Mouse (Mus musculus) cerebellum, adult 11 months (tissue): ENCODE results near the gene Bbs9.

Source experiments
- DNase-seq: peaks from one replicate; pipeline ENCODE4 v3.0.0; 2022

The Bbs9 gene

DNA sequence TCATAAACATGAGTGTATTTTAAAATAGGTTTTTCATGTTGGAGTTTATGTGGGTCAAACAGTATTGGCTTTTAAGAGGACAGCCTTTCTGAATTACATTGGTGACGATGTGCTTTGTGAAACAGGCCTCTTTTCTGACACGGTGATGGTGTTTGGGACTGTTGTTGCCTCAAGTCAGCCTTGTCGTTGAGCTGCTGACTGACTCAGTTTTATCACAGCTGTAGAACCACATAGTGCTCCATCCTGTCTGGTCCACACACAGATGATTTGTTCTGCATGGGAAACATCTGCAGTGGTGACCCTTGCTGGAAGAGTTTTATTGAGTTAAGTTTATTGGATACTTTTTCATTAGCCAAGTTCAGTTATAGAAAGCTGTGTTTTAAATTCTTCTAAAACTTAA, 283.0 kb downstream of the Bbs9 start:
- DNase-seq: no peak

DNA sequence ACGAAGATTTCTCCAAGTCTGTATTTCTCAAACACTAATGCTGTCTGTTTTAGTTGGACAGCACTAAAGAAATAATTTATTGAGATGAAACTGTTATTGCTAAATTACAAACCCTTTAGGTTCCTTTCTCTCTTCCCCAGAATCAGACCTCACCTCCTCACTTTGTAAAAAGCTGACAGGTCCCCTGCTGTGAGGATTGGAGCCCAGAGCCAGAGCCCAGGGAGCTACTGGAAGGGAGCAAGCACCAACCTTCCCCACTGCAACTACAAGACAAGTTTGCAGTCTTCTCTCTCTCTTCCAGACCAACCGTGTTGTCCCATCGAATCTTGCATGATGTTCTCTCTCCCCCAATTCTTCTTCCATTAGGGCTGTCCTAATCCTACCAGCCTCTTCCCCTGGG, 283.7 kb downstream of the Bbs9 start:
- no peak for DNase-seq

DNA sequence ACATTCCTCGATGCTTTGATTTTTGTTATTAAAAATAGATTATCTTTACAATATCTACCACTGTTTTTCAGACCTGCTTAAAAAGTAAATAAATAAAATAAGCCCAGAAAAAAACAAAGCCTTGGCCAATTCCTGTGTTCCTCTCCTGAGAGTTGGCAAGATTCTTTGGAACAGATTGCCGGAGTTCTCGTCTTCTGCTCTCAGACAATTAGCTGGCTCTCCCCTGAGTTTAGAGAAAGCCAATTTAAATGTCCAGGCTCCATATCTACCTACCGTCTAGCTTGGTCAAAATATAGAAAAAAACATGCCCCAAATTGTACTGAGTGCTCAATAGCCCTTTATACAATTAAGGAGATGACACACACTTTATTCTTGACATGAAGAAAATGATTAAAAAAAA, 284.9 kb downstream of the Bbs9 start:
- peak; percentile 20 for DNase-seq

- no peak for DNase-seq
These were observed 286.0 kb downstream of the Bbs9 start for GRCm38 (mm10) chr9:22761487-22761886.

GRCm38 (mm10) chr9:22765618-22766220, 290.2 kb downstream of the Bbs9 start:
- DNase-seq: no peak

- no peak for DNase-seq
These were observed 291.6 kb downstream of the Bbs9 start for GRCm38 (mm10) chr9:22767154-22767553.

GRCm38 (mm10) chr9:22767860-22768259, 292.3 kb downstream of the Bbs9 start:
- DNase-seq: no peak

DNA sequence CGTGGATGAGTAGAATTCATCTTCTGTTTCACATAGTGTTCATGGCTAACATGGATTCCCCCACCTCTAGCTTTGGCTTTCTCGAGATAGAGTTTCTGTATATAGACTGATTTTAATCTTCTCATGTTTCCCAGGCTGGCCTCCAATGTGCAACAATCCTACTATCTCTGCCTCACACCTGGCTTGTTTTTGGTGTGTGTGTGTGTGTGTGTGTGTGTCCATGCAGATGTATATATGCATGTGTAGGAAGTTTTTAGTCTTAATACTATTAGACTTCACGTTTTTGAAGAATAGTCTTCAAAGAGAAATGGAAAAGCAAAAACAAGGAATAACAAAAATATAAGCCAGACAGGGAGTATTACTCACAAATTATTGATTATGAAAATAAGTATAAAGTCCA, 296.3 kb downstream of the Bbs9 start:
- DNase-seq: no peak

DNA sequence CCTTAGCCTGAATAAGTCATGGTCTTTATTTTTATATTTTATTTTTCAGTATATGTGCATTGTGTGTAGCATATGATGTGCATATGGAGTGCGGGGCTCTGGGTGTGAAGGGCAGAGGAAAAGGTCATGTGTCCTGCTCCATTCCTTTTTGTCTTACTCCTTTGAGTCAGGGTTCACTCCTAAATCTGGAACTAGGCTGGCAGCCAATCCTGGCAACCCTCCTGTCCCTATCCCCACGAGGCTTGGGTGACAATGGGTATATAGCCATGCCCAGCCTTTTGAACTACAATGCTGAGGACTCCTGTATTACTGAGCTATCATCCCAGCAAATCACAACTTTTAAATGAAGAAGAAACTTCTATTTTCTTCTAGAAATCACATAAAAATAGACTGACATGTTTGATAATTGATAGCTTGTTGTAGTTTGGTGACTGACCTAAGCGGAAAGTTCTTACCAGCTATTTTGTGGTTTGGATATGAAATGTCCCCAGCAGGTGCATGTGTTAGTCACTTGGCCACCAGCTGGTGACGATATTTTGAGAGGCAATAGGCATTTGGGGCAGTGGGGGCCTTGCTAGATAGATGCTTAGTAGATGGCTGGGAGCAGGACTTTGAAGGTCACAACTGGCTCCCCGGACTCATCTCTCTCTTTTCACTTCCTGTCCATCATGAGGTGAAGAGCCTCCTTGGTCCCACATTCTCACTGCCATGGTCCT, 300.9 kb downstream of the Bbs9 start:
- DNase-seq: no peak

DNA sequence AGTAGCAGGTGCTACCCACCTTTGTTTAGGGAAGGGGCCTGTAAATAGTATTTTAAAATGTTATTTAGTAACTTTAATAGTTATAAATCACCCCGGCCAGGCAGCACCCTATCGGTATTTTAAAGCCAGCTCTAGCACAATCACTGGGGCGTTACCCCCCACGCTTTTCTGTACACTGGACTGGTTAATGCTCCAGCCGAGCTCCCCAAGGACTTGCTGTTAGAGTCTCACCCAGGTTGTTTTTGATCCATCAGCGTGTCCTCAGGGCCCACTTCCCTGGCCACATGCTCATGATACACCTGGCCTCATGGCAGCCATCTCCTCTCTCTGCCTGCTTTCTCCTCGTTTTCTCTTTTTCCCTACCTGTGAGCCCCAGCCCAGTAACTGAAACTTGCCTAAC, 301.9 kb downstream of the Bbs9 start:
- no peak for DNase-seq

- no peak for DNase-seq
These were observed 304.1 kb downstream of the Bbs9 start for GRCm38 (mm10) chr9:22779631-22780030.

DNA sequence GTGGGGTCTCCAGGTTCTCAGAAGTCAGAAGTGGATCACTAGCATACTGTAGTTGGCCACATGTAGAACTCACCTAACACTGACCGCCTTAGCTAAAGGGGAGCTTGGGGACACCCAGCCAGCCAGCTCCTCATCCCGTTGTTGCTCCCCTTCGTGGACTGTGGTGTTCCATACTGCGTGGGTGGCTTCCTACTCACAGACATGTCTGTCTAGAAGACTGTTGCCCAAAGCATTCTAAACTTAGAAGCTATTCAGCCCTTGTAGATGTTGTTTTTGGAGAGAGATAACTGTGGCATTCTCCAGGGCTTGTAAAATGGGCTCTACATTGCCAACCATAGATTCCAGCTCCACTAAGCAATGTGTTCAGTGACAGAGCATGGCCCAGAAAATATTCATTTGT, 310.5 kb downstream of the Bbs9 start:
- no peak for DNase-seq

DNA sequence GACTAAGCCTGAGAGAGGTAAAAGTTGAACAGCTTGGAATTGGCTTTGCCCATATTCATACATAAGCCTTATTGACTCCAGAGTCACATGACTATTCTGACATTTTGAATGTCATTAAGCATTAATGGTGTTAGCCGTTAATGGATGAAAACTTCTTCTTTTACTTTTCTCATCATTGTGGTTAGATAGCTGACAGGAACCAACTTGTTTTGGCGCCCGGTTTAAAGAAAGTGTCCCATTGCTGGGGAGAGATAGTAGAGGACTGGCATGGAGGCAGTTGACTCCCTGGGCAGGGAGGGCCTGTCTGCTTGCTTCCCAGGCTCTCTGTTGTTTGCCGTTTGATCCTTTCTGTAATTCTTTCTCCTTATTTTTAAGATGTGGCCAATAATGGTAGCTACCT, 312.9 kb downstream of the Bbs9 start:
- no peak for DNase-seq

DNA sequence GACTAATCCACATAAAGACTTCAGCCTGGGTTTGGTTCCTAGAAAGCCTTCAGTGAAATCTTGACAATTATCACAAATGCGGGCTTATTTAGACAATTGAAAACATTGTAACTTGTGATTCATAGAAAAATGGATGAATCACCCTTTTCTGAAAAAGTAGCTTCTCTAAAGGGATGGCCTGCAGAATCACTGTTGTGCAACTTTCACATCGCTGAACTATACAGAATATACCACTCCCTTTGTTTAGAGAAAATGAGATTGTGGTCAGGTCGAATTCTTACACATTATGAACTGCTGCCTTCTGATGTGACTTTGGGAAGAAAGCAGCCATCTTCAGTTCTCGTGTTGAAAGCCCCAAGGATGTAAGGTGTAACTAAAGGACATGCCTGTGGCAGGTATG, 313.3 kb downstream of the Bbs9 start:
- no peak for DNase-seq

- DNase-seq: no peak
These were observed 314.1 kb downstream of the Bbs9 start for GRCm38 (mm10) chr9:22789380-22790168.

DNA sequence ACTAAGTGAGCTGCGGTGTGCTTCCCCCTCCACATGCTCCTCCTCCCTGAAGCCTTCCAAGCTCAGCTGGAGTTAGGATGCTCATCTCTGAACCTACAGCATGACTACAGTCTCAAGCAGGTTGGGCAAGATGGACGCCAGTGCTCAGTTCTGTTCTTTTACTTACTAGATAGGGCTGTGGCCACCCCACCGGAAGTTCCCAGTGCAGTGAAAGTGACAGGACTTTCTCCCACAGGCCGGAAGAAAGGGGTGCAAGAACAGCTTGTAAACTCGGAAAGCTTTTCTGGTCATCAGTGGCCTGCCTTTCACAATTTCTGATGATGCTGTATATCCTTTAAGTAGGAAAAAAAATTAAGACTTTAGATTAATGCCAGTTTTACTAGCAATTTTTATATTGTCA, 315.7 kb downstream of the Bbs9 start:
- DNase-seq: no peak

DNA sequence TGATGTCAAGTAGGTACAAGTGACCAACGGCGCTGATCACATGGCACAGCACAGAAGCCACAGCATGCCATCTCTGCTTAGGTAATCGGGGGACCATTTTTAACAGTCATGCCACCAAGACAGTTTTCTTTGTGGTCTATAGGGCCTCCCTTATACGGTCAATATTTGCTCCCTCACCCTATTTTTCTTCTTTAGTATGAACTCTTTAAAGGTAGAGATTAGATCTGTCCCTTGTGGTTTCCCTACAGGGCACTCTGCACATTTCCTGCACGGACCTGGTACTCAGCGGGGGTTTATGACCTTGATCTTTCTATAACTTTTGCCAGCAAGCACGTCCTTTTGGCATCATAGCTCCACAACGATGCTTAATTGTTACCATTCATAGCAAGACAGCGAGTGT, 316.2 kb downstream of the Bbs9 start:
- DNase-seq: no peak

- DNase-seq: no peak
These were observed 318.2 kb downstream of the Bbs9 start for GRCm38 (mm10) chr9:22793698-22794097.

- no peak for DNase-seq
These were observed 325.2 kb downstream of the Bbs9 start for GRCm38 (mm10) chr9:22800675-22801074.

GRCm38 (mm10) chr9:22805981-22806380, 330.5 kb downstream of the Bbs9 start:
- DNase-seq: no peak

- no peak for DNase-seq
These were observed 331.0 kb downstream of the Bbs9 start for GRCm38 (mm10) chr9:22806494-22806893.

GRCm38 (mm10) chr9:22807693-22808092, 332.2 kb downstream of the Bbs9 start:
- no peak for DNase-seq

- DNase-seq: no peak
These were observed 334.2 kb downstream of the Bbs9 start for GRCm38 (mm10) chr9:22809621-22810126.

DNA sequence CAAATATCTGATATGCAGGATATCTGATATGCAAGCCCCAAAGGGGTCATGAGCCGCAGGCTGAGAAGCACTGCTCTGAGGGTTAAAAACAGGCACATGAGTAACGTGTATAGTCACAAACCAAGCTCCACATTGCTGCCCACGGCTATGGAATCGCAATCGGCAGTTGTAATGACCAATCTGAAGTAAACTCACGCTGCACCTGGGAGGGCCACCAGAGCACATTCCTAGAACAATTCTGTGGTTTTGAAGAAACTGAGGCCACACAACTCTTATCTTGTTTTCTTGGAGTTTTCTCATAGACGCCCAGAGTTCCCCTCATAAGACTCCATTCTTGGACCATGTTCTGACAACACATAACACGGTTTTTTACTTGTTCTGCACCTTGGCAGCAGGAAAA, 334.9 kb downstream of the Bbs9 start:
- no peak for DNase-seq
